Mouse (Mus musculus): ENCODE measurements around the gene B3glct. TPM values are rescaled to one million over a fixed set of nuclear protein-coding genes. Genes with fewer than 3 reads are reported as not detected.

Gene B3glct
- total and polyA plus RNA-seq, 3 experiments, result 12.1 to 14.2 TPM; not detected in 1

- Histone ChIP-seq H3K27ac (ENCODE audit: control insufficient read depth, low read depth, low read length) (peak overlapping the region; percentile 98), H3K79me2 (ENCODE audit: control insufficient read depth, insufficient read depth, low read length, poor library complexity) (peaks cover 35% of the 10 kb centered on the region), H3K9me3 (replicated peaks; ENCODE audit: insufficient read depth, low read length) (no peaks in the 10 kb centered on the region), H3K36me3 (ENCODE audit: control insufficient read depth in 1 of 2, insufficient read depth in 2 of 2, low read length in 2 of 2) (peaks cover 0 to 44% of the 10 kb centered on the region in 2 experiments; a peak in 2 of 4 replicates), H3K4me3 (ENCODE audit: control insufficient read depth in 1 of 2, insufficient read depth in 1 of 2, low read depth in 2 of 2, low read length in 2 of 2) (peak overlapping the region; percentile 77 to 78), H3K4me1 (ENCODE audit: control insufficient read depth in 1 of 2, insufficient read depth in 2 of 2, low read length in 2 of 2) (peaks cover 21 to 42% of the 10 kb centered on the region in 2 experiments), H3K9ac (ENCODE audit: control insufficient read depth, low read depth, low read length, poor library complexity, severe bottlenecking) (peak overlapping the region; percentile 86), H3K27me3 (ENCODE audit: control insufficient read depth in 1 of 2, insufficient read depth in 2 of 2, low read length in 2 of 2) (no peaks in the 10 kb centered on the region)
- TF ChIP-seq TBP (IDR thresholded peaks at IDR 0.05; ENCODE audit: low read depth, low read length), result peak; percentile 24; the same call in 1 of the 2 replicates
- TF ChIP-seq USF1 (IDR thresholded peaks at IDR 0.05; ENCODE audit: low read depth, low read length), result no peak
- peak; percentile 57 for DNase-seq (ENCODE audit: low read depth, low spot score)
These were observed 35.1 kb upstream of the B3glct start for GRCm38 (mm10) chr5:149642783-149643509.

DNA sequence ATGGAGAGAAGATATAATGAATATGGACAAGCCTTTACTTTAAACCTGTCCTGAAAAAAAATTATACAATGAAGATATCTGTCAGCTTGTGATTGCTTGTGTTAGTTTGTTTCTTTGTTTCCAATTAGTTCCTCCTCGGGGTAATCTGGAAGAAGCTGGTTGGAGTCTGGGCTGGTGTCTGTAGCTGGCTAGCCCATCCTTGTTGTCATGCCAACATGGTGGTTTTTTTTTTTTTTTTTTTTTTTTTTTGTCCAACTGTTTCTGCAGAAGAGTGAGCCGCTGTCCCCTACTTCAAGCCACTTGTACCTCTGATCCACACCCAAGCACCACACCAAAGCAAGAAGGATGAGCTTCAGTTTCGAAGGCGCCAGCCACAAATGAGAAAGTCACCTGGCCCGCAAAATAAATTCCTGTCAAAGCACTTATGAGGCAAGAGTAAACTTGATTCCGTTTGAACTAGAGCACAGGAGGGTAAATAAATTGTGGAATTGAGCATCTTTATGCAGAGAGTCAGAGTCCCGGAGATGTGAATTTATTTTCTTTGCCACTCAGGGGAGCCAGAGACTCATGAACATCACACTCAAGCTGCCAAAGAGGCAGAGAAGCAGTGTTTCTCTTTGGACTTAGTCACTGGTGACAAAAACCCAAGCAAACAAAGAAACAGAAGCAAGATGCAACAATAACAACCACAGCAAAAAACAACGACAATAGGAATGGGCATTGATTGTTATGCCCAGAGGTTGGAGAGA, 30.5 kb upstream of the B3glct start:
- Histone ChIP-seq H3K9me3 (replicated peaks; ENCODE audit: insufficient read depth, low read length) (no peaks in the 10 kb centered on the region), H3K27ac (ENCODE audit: control insufficient read depth, low read depth, low read length) (peak overlapping the region; percentile 99), H3K79me2 (ENCODE audit: control insufficient read depth, insufficient read depth, low read length, poor library complexity) (peaks cover 25% of the 10 kb centered on the region), H3K9ac (ENCODE audit: control insufficient read depth, low read depth, low read length, poor library complexity, severe bottlenecking) (peak overlapping the region; percentile 28), H3K27me3 (ENCODE audit: control insufficient read depth in 1 of 2, insufficient read depth in 2 of 2, low read length in 2 of 2) (no peaks in the 10 kb centered on the region), H3K36me3 (ENCODE audit: control insufficient read depth in 1 of 2, insufficient read depth in 2 of 2, low read length in 2 of 2) (peaks cover 0 to 48% of the 10 kb centered on the region in 2 experiments; a peak in 2 of 4 replicates), H3K4me3 (ENCODE audit: control insufficient read depth in 1 of 2, insufficient read depth in 1 of 2, low read depth in 2 of 2, low read length in 2 of 2) (no peak overlapping the region), H3K4me1 (ENCODE audit: control insufficient read depth in 1 of 2, insufficient read depth in 2 of 2, low read length in 2 of 2) (peaks cover 28 to 51% of the 10 kb centered on the region in 2 experiments)
- TF ChIP-seq TCF12 (IDR thresholded peaks at IDR 0.05; ENCODE audit: low read depth, low read length) (no peak), TBP (IDR thresholded peaks at IDR 0.05; ENCODE audit: low read depth, low read length) (0 out of 2 replicates have a peak, but pooled peaks have one; percentile 30), ETS1 (IDR thresholded peaks at IDR 0.05; ENCODE audit: low read depth, low read length) (no peak), USF1 (IDR thresholded peaks at IDR 0.05; ENCODE audit: low read depth, low read length) (no peak), RCOR1 (IDR thresholded peaks at IDR 0.05; ENCODE audit: low read depth, low read length) (no peak), E2F4 (IDR thresholded peaks at IDR 0.05; ENCODE audit: borderline replicate concordance, low read depth, low read length) (no peak)
- DNase-seq (ENCODE audit: low read depth, low spot score), result peak; percentile 79

DNA sequence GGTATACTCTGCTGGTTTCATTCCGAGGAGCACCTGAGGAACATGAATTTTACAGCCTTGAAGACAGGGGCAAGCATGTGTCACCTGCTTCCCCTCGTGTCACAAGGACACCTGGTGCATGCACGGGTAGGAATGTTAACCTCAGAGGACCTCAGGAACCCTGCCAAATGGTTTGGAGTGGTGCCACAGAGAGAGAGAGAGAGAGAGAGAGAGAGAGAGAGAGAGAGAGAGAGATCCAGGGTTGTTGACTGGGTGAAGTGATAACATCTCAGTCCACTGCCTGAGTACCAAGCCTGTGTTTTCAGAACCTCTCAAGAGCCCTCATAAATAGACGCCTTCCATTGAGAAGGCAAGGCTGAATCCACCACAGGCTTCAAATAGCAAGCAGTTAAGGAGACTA, 29.8 kb upstream of the B3glct start:
- peaks cover 0 to 48% of the 10 kb centered on the region in 2 experiments; a peak in 2 of 4 replicates for H3K36me3 ChIP-seq (ENCODE audit: control insufficient read depth in 1 of 2, insufficient read depth in 2 of 2, low read length in 2 of 2)
- no peaks in the 10 kb centered on the region for H3K27me3 ChIP-seq (ENCODE audit: control insufficient read depth in 1 of 2, insufficient read depth in 2 of 2, low read length in 2 of 2)
- peak overlapping the region; percentile 99 for H3K27ac ChIP-seq (ENCODE audit: control insufficient read depth, low read depth, low read length)
- H3K4me1 ChIP-seq (ENCODE audit: control insufficient read depth in 1 of 2, insufficient read depth in 2 of 2, low read length in 2 of 2), result peaks cover 28 to 48% of the 10 kb centered on the region in 2 experiments
- H3K9me3 ChIP-seq (replicated peaks; ENCODE audit: insufficient read depth, low read length), result no peaks in the 10 kb centered on the region
- H3K4me3 ChIP-seq (ENCODE audit: control insufficient read depth in 1 of 2, insufficient read depth in 1 of 2, low read depth in 2 of 2, low read length in 2 of 2), result 0 out of 4 replicates have a peak overlapping the region, but pooled peaks of 1 of the 2 experiments have one; percentile 1
- peaks cover 18% of the 10 kb centered on the region for H3K79me2 ChIP-seq (ENCODE audit: control insufficient read depth, insufficient read depth, low read length, poor library complexity)
- peak; percentile 81 for DNase-seq (ENCODE audit: low read depth, low spot score)
- peak overlapping the region; percentile 56 for H3K9ac ChIP-seq (ENCODE audit: control insufficient read depth, low read depth, low read length, poor library complexity, severe bottlenecking)
- peak; percentile 88 for TF ChIP-seq GATA1 (IDR thresholded peaks at IDR 0.05; ENCODE audit: low read depth, low read length)
- TF ChIP-seq POLR2A (IDR thresholded peaks at IDR 0.05; ENCODE audit: control insufficient read depth in 1 of 2, insufficient read depth in 1 of 2, low read depth in 1 of 2, low read length in 2 of 2, poor library complexity in 1 of 2), result peak in 1 of 2 experiments; percentile 27; a peak in 1 of 4 replicates
- no peak for TF ChIP-seq TCF12 (IDR thresholded peaks at IDR 0.05; ENCODE audit: low read depth, low read length)
- TF ChIP-seq TBP (IDR thresholded peaks at IDR 0.05; ENCODE audit: low read depth, low read length), result peak; percentile 72

All from MEL (cell line).